8 mouse cellular contexts compared by ENCODE assay signal in the genomic region with DNA sequence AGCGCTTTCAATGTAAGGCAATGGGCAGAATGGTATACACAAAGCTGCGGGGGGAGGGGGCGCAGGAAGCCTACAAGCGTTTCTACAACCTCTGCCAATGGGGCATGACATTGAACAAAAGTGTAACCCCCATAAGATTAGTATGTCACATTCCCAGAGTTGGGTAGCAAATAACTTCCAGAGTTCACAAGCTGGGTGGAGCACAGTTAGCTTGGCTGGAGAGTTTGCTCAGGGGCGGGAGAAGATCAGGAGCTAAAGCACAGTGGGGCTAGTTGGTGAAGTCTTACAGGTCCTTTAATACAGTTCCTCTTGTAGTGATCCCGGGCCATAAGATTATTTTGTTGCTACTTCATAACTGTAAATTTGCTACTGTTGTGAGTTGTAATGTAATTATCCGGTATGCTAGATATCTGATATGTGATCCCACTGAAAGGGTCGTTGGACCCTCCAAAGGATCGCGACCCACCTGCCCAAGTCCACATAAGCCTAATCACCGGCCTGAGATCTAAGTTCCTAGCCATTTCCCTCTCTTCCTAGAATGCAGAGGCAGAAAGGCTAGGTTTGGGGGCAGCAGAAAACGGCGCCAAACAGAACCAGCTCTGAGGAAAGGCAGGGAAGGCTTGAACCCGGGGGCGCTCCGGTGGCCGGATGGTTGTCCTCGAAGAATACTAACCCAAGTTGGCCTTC. TPM values are rescaled to one million over a fixed set of nuclear protein-coding genes. Genes with fewer than 3 reads are reported as not detected.
DNase-seq lines count a peak whose midpoint lies in the region; ATAC-seq lines count a peak whose summit lies in the region.

No protein-coding gene starts in this region.

- 11% methylated on average over 18 of the region's 18 CpGs for WGBS in embryonic facial prominence, embryonic 15.5 days
- WGBS in intestine, embryonic 14.5 days, result 15% methylated on average over 18 of the region's 18 CpGs
- 16% methylated on average over 18 of the region's 18 CpGs for WGBS in midbrain, embryonic 10.5 days

- intact Hi-C loops in left cerebral cortex, postnatal 36 days (cut with DNase I), result no loop called here

- peak overlapping the region; percentile 88 for H3K9ac ChIP-seq in embryonic facial prominence, embryonic 15.5 days
- H3K9ac ChIP-seq in intestine, embryonic 14.5 days (ENCODE audit: low read length), result peak overlapping the region; percentile 93

- peak overlapping the region; percentile 84 for H3K4me3 ChIP-seq in embryonic facial prominence, embryonic 15.5 days (replicated peaks)
- peak overlapping the region; percentile 95 for H3K4me3 ChIP-seq in intestine, embryonic 14.5 days (ENCODE audit: low read depth, low read length)
- peak overlapping the region; percentile 100 for H3K4me3 ChIP-seq in midbrain, embryonic 10.5 days

- no peaks in the 10 kb centered on the region for H3K36me3 ChIP-seq in embryonic facial prominence, embryonic 15.5 days
- H3K36me3 ChIP-seq in intestine, embryonic 14.5 days (ENCODE audit: control insufficient read depth, insufficient read depth, low read length), result 0 out of 2 replicates have a peak, but pooled peaks cover 3% of the 10 kb centered on the region
- peaks cover 20% of the 10 kb centered on the region for H3K36me3 ChIP-seq in midbrain, embryonic 10.5 days

- H3K27ac ChIP-seq in embryonic facial prominence, embryonic 15.5 days (replicated peaks), result peak overlapping the region; percentile 89
- H3K27ac ChIP-seq in intestine, embryonic 14.5 days (ENCODE audit: low read depth), result peak overlapping the region; percentile 76
- peak overlapping the region; percentile 94 for H3K27ac ChIP-seq in midbrain, embryonic 10.5 days (replicated peaks)

- H3K27me3 ChIP-seq in embryonic facial prominence, embryonic 15.5 days, result no peaks in the 10 kb centered on the region
- no peaks in the 10 kb centered on the region for H3K27me3 ChIP-seq in intestine, embryonic 14.5 days (replicated peaks; ENCODE audit: control insufficient read depth, insufficient read depth, low read length)
- H3K27me3 ChIP-seq in midbrain, embryonic 10.5 days (ENCODE audit: low read depth, poor library complexity, severe bottlenecking), result no peaks in the 10 kb centered on the region

- H3K4me1 ChIP-seq in embryonic facial prominence, embryonic 15.5 days, result peaks cover 48% of the 10 kb centered on the region
- peaks cover 26% of the 10 kb centered on the region for H3K4me1 ChIP-seq in intestine, embryonic 14.5 days (replicated peaks; ENCODE audit: control insufficient read depth, insufficient read depth, low read length)
- peaks cover 48% of the 10 kb centered on the region for H3K4me1 ChIP-seq in midbrain, embryonic 10.5 days

- DNase-seq in embryo, embryonic 10.5 days (ENCODE audit: low spot score), result peak; percentile 40
- no peak for DNase-seq in embryo, embryonic 9.5 days (ENCODE audit: extremely low spot score)
- peak; percentile 24 for DNase-seq in CD4-positive helper T cell, adult 2 months (ENCODE audit: low read depth, low spot score)
- DNase-seq in intestine, embryonic 14.5 days (ENCODE audit: low spot score), result no peak
- no peak for DNase-seq in midbrain, embryonic 10.5 days (ENCODE audit: low spot score)
- no peak for DNase-seq in left cerebral cortex, postnatal 36 days (ENCODE audit: low spot score in 2 of 2)
- DNase-seq in layer of hippocampus, postnatal 25 days (ENCODE audit: extremely low spot score in 1 of 2, low spot score in 1 of 2), result no peak

- no peaks in the 10 kb centered on the region for H3K9me3 ChIP-seq in embryonic facial prominence, embryonic 15.5 days (replicated peaks)
- no peaks in the 10 kb centered on the region for H3K9me3 ChIP-seq in intestine, embryonic 14.5 days (ENCODE audit: control insufficient read depth, low read length)
- H3K9me3 ChIP-seq in midbrain, embryonic 10.5 days (replicated peaks), result no peaks in the 10 kb centered on the region

- peak overlapping the region; percentile 59 for H3K4me2 ChIP-seq in embryonic facial prominence, embryonic 15.5 days (replicated peaks)
- H3K4me2 ChIP-seq in intestine, embryonic 14.5 days (ENCODE audit: low read length), result peak overlapping the region; percentile 80

- ATAC-seq in embryonic facial prominence, embryonic 15.5 days (ENCODE audit: insufficient number of reproducible peaks, low FRiP score, low TSS enrichment, low read depth), result peak; percentile 20; the same call in 1 of the 2 replicates
- 0 out of 2 replicates have a peak, but pooled peaks have one; percentile 28 for ATAC-seq in intestine, embryonic 14.5 days (replicated peaks; ENCODE audit: low FRiP score, low TSS enrichment, low read depth)

RNA-seq across cellular contexts. Expression of a gene that starts 0.4 kb away (rescaled TPM):
- 3.1 and 4.0 TPM in 2 replicates for polyA plus RNA-seq in embryonic facial prominence, embryonic 15.5 days (2015; fragmentation: Nextera tagmentation; extraction: Ambion mirVana)
- polyA plus RNA-seq in intestine, embryonic 14.5 days (2014; fragmentation: Nextera tagmentation; extraction: Ambion mirVana), result 2.2 and 2.7 TPM in 2 replicates
- 2.3 and 3.5 TPM in 2 replicates for polyA plus RNA-seq in midbrain, embryonic 10.5 days (2016; fragmentation: Nextera tagmentation; extraction: Ambion mirVana)
- 1 to 10 TPM; 1.8 to 2.8 TPM for total RNA-seq in left cerebral cortex, postnatal 36 days (2021)
- 1 to 10 TPM; 1.5 to 2.2 TPM for total RNA-seq in layer of hippocampus, postnatal 25 days (2021)

RNA-seq across cellular contexts. Expression of a gene that starts 0.5 kb away (rescaled TPM):
- polyA plus RNA-seq in embryonic facial prominence, embryonic 15.5 days (2015; fragmentation: Nextera tagmentation; extraction: Ambion mirVana), result 105 and 106 TPM in 2 replicates
- 110 and 115 TPM in 2 replicates for polyA plus RNA-seq in intestine, embryonic 14.5 days (2014; fragmentation: Nextera tagmentation; extraction: Ambion mirVana)
- 110 and 111 TPM in 2 replicates for polyA plus RNA-seq in midbrain, embryonic 10.5 days (2016; fragmentation: Nextera tagmentation; extraction: Ambion mirVana)
- 100 to 1,000 TPM; 144 to 163 TPM for total RNA-seq in left cerebral cortex, postnatal 36 days (2021)
- 100 to 1,000 TPM; 144 to 153 TPM for total RNA-seq in layer of hippocampus, postnatal 25 days (2021)

RNA-seq across cellular contexts. Expression of a gene that starts 40.9 kb away (rescaled TPM):
- polyA plus RNA-seq in embryonic facial prominence, embryonic 15.5 days (2015; fragmentation: Nextera tagmentation; extraction: Ambion mirVana), result 0.69 and 1.1 TPM in 2 replicates
- polyA plus RNA-seq in intestine, embryonic 14.5 days (2014; fragmentation: Nextera tagmentation; extraction: Ambion mirVana), result 2.9 TPM in 2 replicates
- 1.7 and 2.6 TPM in 2 replicates for polyA plus RNA-seq in midbrain, embryonic 10.5 days (2016; fragmentation: Nextera tagmentation; extraction: Ambion mirVana)
- total RNA-seq in left cerebral cortex, postnatal 36 days (2021), result 10 to 100 TPM; 35.8 to 39.1 TPM
- 10 to 100 TPM; 39.9 to 40.7 TPM for total RNA-seq in layer of hippocampus, postnatal 25 days (2021)

Comparison
In these comparisons a context has a peak if more than half of its experiments do, and no peak if none do; other contexts are left out.
1. DNase-seq: peak in embryo, embryonic 10.5 days (single experiment) and CD4-positive helper T cell, adult 2 months (single experiment); none in embryo, embryonic 9.5 days (single experiment), intestine, embryonic 14.5 days (single experiment), midbrain, embryonic 10.5 days (single experiment), left cerebral cortex, postnatal 36 days (0 of 2) and layer of hippocampus, postnatal 25 days (0 of 2).
2. Peak in every context shown above with its lines, with median percentiles within 50 percentile points of each other: H3K27ac ChIP-seq and H3K4me3 ChIP-seq.